Mouse (Mus musculus) midbrain, embryonic 11.5 days (tissue): ENCODE data around the gene Bpnt1. TPM values are rescaled to one million over a fixed set of nuclear protein-coding genes. Genes with fewer than 3 reads are reported as not detected.

Experiments
- ATAC-seq: fragments of 200-750 bp; cut with Nextera tagmentation; 2 replicates; pipeline ENCODE4 v1.8.0; 2017; ENCODE audit warnings: moderate TSS enrichment, moderate library complexity; ENCODE audit not compliant: low FRiP score
- DNase-seq: peaks from one replicate; pipeline ENCODE4 v3.0.0; 2015; ENCODE audit warnings: low spot score; ENCODE audit errors: missing footprints
- H3K27ac ChIP-seq: fragments of 300-500 bp; sonication (generic); 2 replicates; pipeline ENCODE4 v1.5.1; 2014; ENCODE audit warnings: low read depth, low read length
- H3K27me3 ChIP-seq: fragments of 300-500 bp; sonication (generic); 2 replicates; pipeline ENCODE4 v1.6.1; 2014; ENCODE audit warnings: mild to moderate bottlenecking, low read length, moderate library complexity, mixed read lengths; ENCODE audit not compliant: control insufficient read depth, insufficient read depth
- H3K36me3 ChIP-seq: fragments of 300-500 bp; sonication (generic); 2 replicates; pipeline ENCODE4 v1.6.1; 2014; ENCODE audit warnings: mild to moderate bottlenecking, low read length, moderate library complexity, mixed read lengths; ENCODE audit not compliant: control insufficient read depth, insufficient read depth
- H3K4me1 ChIP-seq: fragments of 300-500 bp; sonication (generic); 2 replicates; pipeline ENCODE4 v1.6.1; 2014; ENCODE audit warnings: low read length; ENCODE audit not compliant: control insufficient read depth, insufficient read depth
- H3K4me2 ChIP-seq: fragments of 300-500 bp; sonication (generic); 2 replicates; pipeline ENCODE4 v1.6.1; 2014; ENCODE audit warnings: mild to moderate bottlenecking, moderate library complexity
- H3K4me3 ChIP-seq: fragments of 300-500 bp; sonication (generic); 2 replicates; pipeline ENCODE4 v1.5.1; 2014; ENCODE audit warnings: low read depth, low read length
- H3K9ac ChIP-seq: fragments of 300-500 bp; sonication (generic); 2 replicates; pipeline ENCODE4 v1.6.1; 2014; ENCODE audit warnings: low read length
- H3K9me3 ChIP-seq: fragments of 300-500 bp; sonication (generic); 2 replicates; pipeline ENCODE4 v1.6.1; 2016; ENCODE audit warnings: low read length; ENCODE audit not compliant: control insufficient read depth
- WGBS: fragments of 180-500 bp; shearing (Covaris S2); extraction: QIAGEN DNeasy Blood & Tissue Kit; methylation state at CpG from one replicate; pipeline ENCODE4 v1.1.7; 2014; 5-methylcytosine and 5-hydroxymethylcytosine counted together
- polyA plus RNA-seq: library from polyadenylated mRNA; unstranded; fragments of >200 nt; fragmentation: Nextera tagmentation; extraction: Ambion mirVana; gene quantifications from 2 replicates; pipeline ENCODE4 v1.2.1, GENCODE M21; 2014

Bpnt1 gene
- polyA plus RNA-seq, 1 experiment from 2014 or later = 22.5 TPM

DNA sequence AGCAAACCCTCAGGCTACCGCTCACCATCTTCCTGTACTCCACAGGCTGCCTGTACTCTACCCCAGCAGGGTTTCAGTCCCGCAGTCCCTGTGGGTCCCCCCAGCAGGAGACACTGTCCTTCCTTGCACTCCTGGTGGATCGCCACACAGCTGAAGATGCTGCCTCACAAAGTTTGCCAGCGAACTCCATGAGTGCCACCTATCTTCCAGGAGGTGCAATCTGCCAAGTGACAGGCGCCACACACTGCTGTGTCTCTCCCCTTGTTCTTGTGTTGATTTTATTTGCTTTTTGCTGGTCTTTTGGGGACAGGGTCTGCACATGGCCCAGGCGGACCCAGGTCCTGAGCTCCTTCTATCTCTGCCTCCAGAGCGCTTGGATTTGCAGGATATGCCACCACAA is 35.1 kb upstream of the Bpnt1 start:
- Histone ChIP-seq H3K36me3 (peaks cover 4% of the 10 kb centered on the region; the same call in 1 of the 2 replicates), H3K27me3 (no peaks in the 10 kb centered on the region), H3K9ac (no peak overlapping the region), H3K9me3 (no peaks in the 10 kb centered on the region), H3K4me3 (no peak overlapping the region), H3K27ac (no peak overlapping the region), H3K4me1 (no peaks in the 10 kb centered on the region), H3K4me2 (no peak overlapping the region)
- 86% methylated on average over 7 of the region's 7 CpGs for WGBS
- no peak for DNase-seq
- no peak for ATAC-seq

GRCm38 (mm10) chr1:185298496-185298895 is 33.5 kb upstream of the Bpnt1 start:
- ATAC-seq = no peak
- no peak for DNase-seq
- Histone ChIP-seq H3K4me1 (no peaks in the 10 kb centered on the region), H3K9ac (no peak overlapping the region), H3K4me3 (no peak overlapping the region), H3K9me3 (no peaks in the 10 kb centered on the region), H3K36me3 (peaks cover 4% of the 10 kb centered on the region; the same call in 1 of the 2 replicates), H3K4me2 (no peak overlapping the region), H3K27me3 (no peaks in the 10 kb centered on the region), H3K27ac (no peak overlapping the region)
- 95% methylated on average over 8 of the region's 8 CpGs for WGBS

- H3K27me3 ChIP-seq = no peaks in the 10 kb centered on the region
- no peak for ATAC-seq
- H3K36me3 ChIP-seq = no peaks in the 10 kb centered on the region; the same call in 1 of the 2 replicates
- H3K4me1 ChIP-seq = no peaks in the 10 kb centered on the region
- H3K9me3 ChIP-seq = no peaks in the 10 kb centered on the region
- DNase-seq = no peak
- no peak overlapping the region for H3K27ac ChIP-seq
- WGBS = 96% methylated on average over 6 of the region's 6 CpGs
- H3K4me3 ChIP-seq = no peak overlapping the region
- no peak overlapping the region for H3K4me2 ChIP-seq
- no peak overlapping the region for H3K9ac ChIP-seq
Observed at GRCm38 (mm10) chr1:185302816-185303215, 29.1 kb upstream of the Bpnt1 start.

DNA sequence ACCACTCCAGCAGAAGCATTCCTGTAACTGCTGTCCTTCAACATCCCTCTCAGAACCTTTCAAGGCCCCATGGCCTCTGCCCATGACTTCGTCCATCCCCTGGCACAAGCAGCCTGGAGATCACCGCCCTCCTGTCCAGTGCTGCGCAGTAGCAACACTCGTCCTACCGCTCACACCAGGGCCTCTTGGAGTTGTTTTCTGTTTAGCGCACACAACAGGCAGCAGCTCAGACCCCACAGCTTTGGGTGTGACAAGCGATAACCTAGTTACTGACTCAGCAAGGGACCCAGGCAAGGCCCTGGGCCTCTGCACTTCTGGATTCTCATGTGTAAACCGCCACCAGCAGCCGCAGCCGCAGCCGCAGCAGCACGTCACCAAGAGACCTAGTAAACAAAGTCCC is 25.1 kb upstream of the Bpnt1 start:
- no peak overlapping the region for H3K4me2 ChIP-seq
- H3K9ac ChIP-seq = no peak overlapping the region
- no peak overlapping the region for H3K27ac ChIP-seq
- no peak overlapping the region for H3K4me3 ChIP-seq
- DNase-seq (no peak), ATAC-seq (no peak)
- H3K36me3 ChIP-seq = peaks cover under 1% of the 10 kb centered on the region; the same call in 1 of the 2 replicates
- WGBS = 97% methylated on average over 12 of the region's 12 CpGs
- no peaks in the 10 kb centered on the region for H3K27me3 ChIP-seq
- no peaks in the 10 kb centered on the region for H3K9me3 ChIP-seq
- no peaks in the 10 kb centered on the region for H3K4me1 ChIP-seq

- Histone ChIP-seq H3K27me3 (no peaks in the 10 kb centered on the region), H3K4me2 (no peak overlapping the region), H3K4me3 (no peak overlapping the region), H3K9me3 (no peaks in the 10 kb centered on the region), H3K4me1 (no peaks in the 10 kb centered on the region), H3K36me3 (peaks cover 2% of the 10 kb centered on the region; the same call in 1 of the 2 replicates), H3K27ac (no peak overlapping the region), H3K9ac (no peak overlapping the region)
- DNase-seq (no peak), ATAC-seq (no peak)
- WGBS = 95% methylated on average over 7 of the region's 7 CpGs
Observed at GRCm38 (mm10) chr1:185307645-185308044, 24.3 kb upstream of the Bpnt1 start.

DNA sequence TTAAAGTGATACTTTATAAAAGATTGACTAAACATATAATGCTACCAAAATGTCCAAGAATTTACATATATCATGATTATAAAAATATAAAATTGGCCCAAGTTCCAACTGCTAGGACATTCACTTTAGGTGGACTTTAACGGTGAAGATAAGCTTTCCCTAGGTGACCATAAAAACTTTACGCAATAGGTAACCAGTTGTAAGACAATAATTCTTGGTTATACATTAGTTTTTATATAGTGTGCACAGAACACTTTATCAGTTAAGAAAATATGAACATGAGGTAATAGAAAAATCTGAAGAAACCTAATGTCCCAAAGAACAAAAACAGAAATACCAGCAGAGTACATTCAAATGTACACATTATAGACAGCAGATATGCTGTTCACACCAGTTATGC is 23.6 kb upstream of the Bpnt1 start:
- Histone ChIP-seq H3K27me3 (no peaks in the 10 kb centered on the region), H3K4me3 (no peak overlapping the region), H3K36me3 (peaks cover 2% of the 10 kb centered on the region; the same call in 1 of the 2 replicates), H3K9me3 (no peaks in the 10 kb centered on the region), H3K4me2 (no peak overlapping the region), H3K9ac (no peak overlapping the region), H3K27ac (no peak overlapping the region), H3K4me1 (no peaks in the 10 kb centered on the region)
- no peak for DNase-seq
- 95% methylated on average over 2 of the region's 2 CpGs for WGBS
- no peak for ATAC-seq

DNA sequence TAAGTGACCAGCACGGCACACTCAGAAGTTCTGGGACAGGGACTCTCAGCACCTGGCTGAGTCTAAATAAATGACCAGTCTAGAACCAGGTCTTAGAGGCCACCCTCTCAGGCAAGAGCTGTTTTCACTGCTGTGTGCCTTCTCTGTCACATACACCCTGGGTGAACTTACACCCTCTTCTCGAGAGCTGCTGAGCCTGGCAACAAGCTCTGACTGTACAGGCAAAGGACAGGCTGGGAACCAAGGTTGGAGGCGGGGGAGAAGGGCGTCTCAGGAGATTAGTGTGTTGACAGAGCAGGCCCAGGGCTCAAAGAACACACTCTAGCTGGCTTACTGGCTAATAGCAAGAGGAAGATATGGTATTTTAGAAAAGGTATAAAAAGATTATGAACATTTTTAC is 23.0 kb upstream of the Bpnt1 start:
- Histone ChIP-seq H3K9me3 (no peaks in the 10 kb centered on the region), H3K4me3 (no peak overlapping the region), H3K9ac (no peak overlapping the region), H3K4me1 (no peaks in the 10 kb centered on the region), H3K4me2 (no peak overlapping the region), H3K27ac (no peak overlapping the region), H3K36me3 (peaks cover 2% of the 10 kb centered on the region; the same call in 1 of the 2 replicates), H3K27me3 (no peaks in the 10 kb centered on the region)
- ATAC-seq = no peak
- 72% methylated on average over 4 of the region's 4 CpGs for WGBS
- DNase-seq = no peak

GRCm38 (mm10) chr1:185311949-185312348 is 20.0 kb upstream of the Bpnt1 start:
- Histone ChIP-seq H3K4me2 (no peak overlapping the region), H3K9ac (no peak overlapping the region), H3K36me3 (peaks cover 7% of the 10 kb centered on the region; the same call in 1 of the 2 replicates), H3K9me3 (no peaks in the 10 kb centered on the region), H3K4me1 (no peaks in the 10 kb centered on the region), H3K4me3 (no peak overlapping the region), H3K27ac (no peak overlapping the region), H3K27me3 (no peaks in the 10 kb centered on the region)
- 91% methylated on average over 9 of the region's 9 CpGs for WGBS
- DNase-seq = no peak
- no peak for ATAC-seq

GRCm38 (mm10) chr1:185314546-185314945 is 17.4 kb upstream of the Bpnt1 start:
- Histone ChIP-seq H3K9ac (no peak overlapping the region), H3K9me3 (no peaks in the 10 kb centered on the region), H3K4me2 (no peak overlapping the region), H3K27me3 (no peaks in the 10 kb centered on the region), H3K36me3 (peaks cover 12% of the 10 kb centered on the region; the same call in 1 of the 2 replicates), H3K27ac (no peak overlapping the region), H3K4me1 (no peaks in the 10 kb centered on the region), H3K4me3 (no peak overlapping the region)
- peak; percentile 57 for DNase-seq
- ATAC-seq = no peak
- WGBS = 95% methylated on average over 4 of the region's 4 CpGs
